Mouse (Mus musculus) midbrain, embryonic 14.5 days (tissue): Measurements from ENCODE around the gene Stip1. TPM values are rescaled to one million over a fixed set of nuclear protein-coding genes. Genes with fewer than 3 reads are reported as not detected.
"Not testable (repeated sequence)": the region's sequence is repeated elsewhere in the genome, so short reads cannot be mapped to it uniquely, and the experiment has no call there.

Experiments used
- ATAC-seq: fragments of 200-750 bp; cut with Nextera tagmentation; 2 replicates; pipeline ENCODE4 v1.8.0; 2017; ENCODE audit warnings: moderate number of reproducible peaks, moderate library complexity; ENCODE audit not compliant: low FRiP score, low TSS enrichment
- DNase-seq: peaks from one replicate; pipeline ENCODE4 v3.0.0-alpha.2; 2015
- H3K27ac ChIP-seq: fragments of 300-500 bp; sonication (generic); replicated peaks from 2 replicates; pipeline ENCODE4 v1.5.1; 2014; ENCODE audit warnings: mild to moderate bottlenecking, low read depth, low read length, moderate library complexity
- H3K27me3 ChIP-seq: fragments of 300-500 bp; sonication (generic); 2 replicates; pipeline ENCODE4 v1.6.1; 2014; ENCODE audit warnings: low read length, control low read depth, mixed read lengths; ENCODE audit not compliant: control insufficient read depth, insufficient read depth
- H3K36me3 ChIP-seq: fragments of 300-500 bp; sonication (generic); 2 replicates; pipeline ENCODE4 v1.6.1; 2014; ENCODE audit warnings: low read length, control low read depth; ENCODE audit not compliant: control insufficient read depth, insufficient read depth
- H3K4me1 ChIP-seq: fragments of 300-500 bp; sonication (generic); 2 replicates; pipeline ENCODE4 v1.6.1; 2014; ENCODE audit warnings: mild to moderate bottlenecking, antibody characterized with exemption, low read length, control low read depth; ENCODE audit not compliant: control insufficient read depth, insufficient read depth
- H3K4me2 ChIP-seq: fragments of 300-500 bp; sonication (generic); 2 replicates; pipeline ENCODE4 v1.6.1; 2014; ENCODE audit warnings: mild to moderate bottlenecking, low read length, moderate library complexity
- H3K4me3 ChIP-seq: fragments of 300-500 bp; sonication (generic); replicated peaks from 2 replicates; pipeline ENCODE4 v1.5.1; 2014; ENCODE audit warnings: low read depth, low read length
- H3K9ac ChIP-seq: fragments of 300-500 bp; sonication (generic); replicated peaks from 2 replicates; pipeline ENCODE4 v1.6.1; 2014; ENCODE audit warnings: mild to moderate bottlenecking, low read length, moderate library complexity
- H3K9me3 ChIP-seq: fragments of 300-500 bp; sonication (generic); 2 replicates; pipeline ENCODE4 v1.6.1; 2016; ENCODE audit warnings: low read length, control low read depth, mixed read lengths; ENCODE audit not compliant: control insufficient read depth
- WGBS: fragments of 180-500 bp; shearing (Covaris S2); extraction: QIAGEN DNeasy Blood & Tissue Kit; methylation state at CpG from one replicate; pipeline ENCODE4 v1.1.7; 2014; 5-methylcytosine and 5-hydroxymethylcytosine counted together
- polyA plus RNA-seq: library from polyadenylated mRNA; unstranded; fragments of >200 nt; fragmentation: Nextera tagmentation; extraction: Ambion mirVana; gene quantifications from 2 replicates; pipeline ENCODE4 v1.2.1, GENCODE M21; 2014

The Stip1 gene
- polyA plus RNA-seq, 1 experiment from 2014 or later = 217 TPM

DNA sequence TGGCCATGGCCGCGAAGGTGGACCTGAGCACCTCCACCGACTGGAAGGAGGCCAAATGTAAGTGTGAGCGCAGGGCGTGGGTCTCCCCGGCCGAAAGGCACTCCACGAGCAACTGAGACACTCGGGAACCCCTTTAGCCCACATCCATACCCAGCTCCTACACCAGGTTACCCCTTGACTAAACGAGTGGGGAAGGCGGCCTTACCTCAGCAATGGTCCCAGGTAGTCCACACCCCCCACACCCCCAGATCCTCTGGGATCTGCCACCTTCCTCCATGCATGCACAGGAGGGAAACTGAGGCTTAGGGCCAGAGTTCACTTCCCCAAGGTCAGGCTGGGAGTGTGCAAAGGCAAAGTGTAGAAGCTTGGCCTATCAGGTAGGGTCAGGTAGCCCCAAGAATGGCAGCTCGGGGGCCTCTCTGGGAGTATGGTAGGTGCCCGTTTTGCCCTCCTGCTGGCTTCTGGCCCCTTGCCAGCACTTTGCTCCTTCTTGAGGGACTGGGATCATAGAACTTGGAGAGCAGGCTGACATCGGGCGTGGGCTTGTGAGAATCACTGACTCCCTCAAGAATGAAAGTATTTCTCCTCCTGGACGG, 17.5 kb upstream of the Stip1 start:
- Histone ChIP-seq H3K9ac (peak overlapping the region; percentile 60), H3K27me3 (peaks cover 21% of the 10 kb centered on the region; the same call in 1 of the 2 replicates), H3K4me2 (peak overlapping the region; percentile 99), H3K4me3 (peak overlapping the region; percentile 64), H3K27ac (no peak overlapping the region), H3K9me3 (no peaks in the 10 kb centered on the region), H3K4me1 (peaks cover 14% of the 10 kb centered on the region), H3K36me3 (no peaks in the 10 kb centered on the region)
- peak; percentile 52 for DNase-seq
- peak; percentile 41; the same call in 1 of the 2 replicates for ATAC-seq
- WGBS = 3% methylated on average over 16 of the region's 16 CpGs

DNA sequence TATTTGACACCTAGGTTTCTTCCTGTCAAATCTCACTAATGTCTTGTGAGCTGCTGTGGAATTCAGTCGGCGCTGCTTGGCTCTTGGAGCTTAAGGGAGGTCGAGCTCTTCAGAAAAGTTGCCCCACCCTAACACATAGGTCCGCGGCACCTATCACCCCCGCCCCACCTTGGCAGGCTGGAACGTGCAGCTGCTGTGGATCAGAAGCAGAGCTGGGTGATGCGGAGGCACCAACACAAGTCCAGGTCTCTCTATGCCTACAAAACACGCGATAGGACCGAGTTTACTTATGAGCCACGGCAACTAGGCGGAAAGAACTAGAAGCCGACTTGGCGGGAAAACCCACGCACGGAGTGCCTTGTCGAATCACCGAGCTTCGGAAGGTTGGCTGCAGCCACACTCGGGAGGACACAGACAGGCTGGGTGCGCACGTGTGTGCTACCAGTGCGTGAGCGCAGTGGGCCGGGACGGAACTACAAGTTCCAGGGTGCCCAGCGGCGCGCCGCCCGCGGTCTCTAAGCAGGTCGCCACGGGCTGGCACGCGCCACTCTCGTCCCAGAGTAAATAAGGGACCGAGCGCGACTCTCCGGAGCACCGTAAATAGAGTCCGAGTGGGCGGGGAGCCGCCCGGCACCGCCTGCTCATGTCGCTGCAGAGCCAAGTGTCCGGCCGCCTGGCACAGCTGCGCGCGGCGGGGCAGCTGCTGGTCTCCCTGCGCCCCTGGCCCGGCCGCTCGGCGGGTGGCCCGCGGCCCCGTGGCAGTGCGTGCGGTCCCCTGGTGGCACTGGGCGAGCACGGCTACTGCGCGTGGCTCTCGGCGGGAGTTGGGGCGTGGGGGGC, 16.7 kb upstream of the Stip1 start, which contains the start of gene Macrod1:
Gene Macrod1, plus strand, starts transcription at position 563 of the 840 bp plus-strand sequence.
- Histone ChIP-seq H3K9ac (peak within 1 kb of the TSS; percentile 60), H3K36me3 (no peaks in the 10 kb centered on the region), H3K4me3 (peak within 1 kb of the TSS; percentile 64), H3K4me2 (peak within 1 kb of the TSS; percentile 99), H3K9me3 (no peaks in the 10 kb centered on the region), H3K27me3 (peaks cover 20% of the 10 kb centered on the region; the same call in 1 of the 2 replicates), H3K27ac (no peak within 1 kb of the TSS), H3K4me1 (peaks cover 14% of the 10 kb centered on the region)
- peak; percentile 71 for ATAC-seq
- peak; percentile 87 for DNase-seq
- 1% methylated on average over 72 of the region's 72 CpGs for WGBS

DNA sequence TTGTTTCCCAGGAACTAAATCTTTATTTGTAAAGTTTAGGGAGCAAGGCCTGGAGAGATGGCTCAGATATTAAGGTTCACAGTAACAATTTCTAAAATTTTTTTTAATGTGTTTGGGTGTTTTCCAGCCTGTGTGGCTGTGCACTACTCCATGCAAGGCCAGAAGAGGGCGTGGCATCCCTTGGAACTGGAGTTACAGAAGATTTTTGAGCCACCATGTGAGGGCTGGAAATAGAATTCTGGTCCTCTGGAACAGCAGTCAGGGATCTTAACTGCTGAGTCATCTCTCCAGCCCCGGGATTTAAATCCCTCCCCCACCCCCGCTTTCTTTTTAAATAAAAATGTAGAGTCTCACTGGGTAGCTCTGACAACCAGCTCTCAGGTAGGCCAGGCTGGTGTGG, 15.4 kb upstream of the Stip1 start:
- H3K36me3 ChIP-seq = no peaks in the 10 kb centered on the region
- no peak for DNase-seq
- no peak overlapping the region for H3K4me3 ChIP-seq
- H3K9me3 ChIP-seq = no peaks in the 10 kb centered on the region
- H3K4me1 ChIP-seq = peaks cover 14% of the 10 kb centered on the region
- H3K4me2 ChIP-seq = no peak overlapping the region
- 50% methylated on average over 3 of the region's 3 CpGs for WGBS
- peaks cover 19% of the 10 kb centered on the region; the same call in 1 of the 2 replicates for H3K27me3 ChIP-seq
- no peak overlapping the region for H3K27ac ChIP-seq
- no peak overlapping the region for H3K9ac ChIP-seq
- no peak for ATAC-seq

DNA sequence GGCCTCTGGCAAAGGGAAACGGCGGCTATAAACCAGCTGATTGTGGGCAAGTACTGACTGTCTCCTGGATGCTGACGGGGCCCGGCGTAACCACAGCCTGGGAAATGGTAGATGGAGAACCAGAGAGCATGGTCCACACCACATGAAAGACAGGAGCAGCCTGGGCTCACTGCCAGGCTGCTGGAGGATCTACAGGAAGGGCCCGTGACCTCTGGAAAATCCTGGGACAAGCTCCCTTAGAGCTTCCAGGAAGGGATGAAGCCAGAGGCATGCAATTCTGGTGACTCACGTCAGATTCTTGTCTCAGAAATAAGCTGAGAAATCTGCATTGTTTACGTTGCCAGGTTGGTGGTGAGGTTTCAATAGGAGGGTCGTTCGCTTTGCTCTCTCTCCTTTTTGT, 15.0 kb upstream of the Stip1 start:
- WGBS = 71% methylated on average over 10 of the region's 10 CpGs
- no peaks in the 10 kb centered on the region for H3K9me3 ChIP-seq
- peaks cover 19% of the 10 kb centered on the region; the same call in 1 of the 2 replicates for H3K27me3 ChIP-seq
- H3K9ac ChIP-seq = no peak overlapping the region
- H3K4me3 ChIP-seq = no peak overlapping the region
- DNase-seq (no peak), ATAC-seq (no peak)
- H3K27ac ChIP-seq = no peak overlapping the region
- H3K4me1 ChIP-seq = peaks cover 14% of the 10 kb centered on the region
- H3K4me2 ChIP-seq = no peak overlapping the region
- no peaks in the 10 kb centered on the region for H3K36me3 ChIP-seq

DNA sequence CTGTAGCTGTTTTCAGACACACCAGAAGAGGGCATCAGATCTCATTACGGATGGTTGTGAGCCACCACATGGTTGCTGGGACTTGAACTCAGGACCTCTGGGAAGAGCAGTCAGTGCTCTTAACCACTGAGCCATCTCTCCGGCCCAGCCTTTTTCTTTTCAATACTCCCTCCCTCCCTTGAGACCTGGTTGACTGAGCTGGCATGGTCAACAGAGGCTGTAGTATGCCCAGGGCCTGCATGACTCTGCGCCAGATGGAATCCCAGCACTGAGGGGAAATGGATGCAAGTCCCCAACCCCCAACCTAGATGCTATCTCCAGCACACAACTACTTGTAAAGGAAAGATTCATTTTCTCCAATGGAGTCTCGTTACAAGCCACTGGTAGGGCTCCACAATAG, 13.6 kb upstream of the Stip1 start:
- H3K36me3 ChIP-seq, ATAC-seq, H3K4me2 ChIP-seq, DNase-seq, H3K9me3 ChIP-seq, H3K27ac ChIP-seq, H3K9ac ChIP-seq, H3K4me3 ChIP-seq: not testable (repeated sequence)
- WGBS = 77% methylated on average over 4 of the region's 4 CpGs
- peaks cover 16% of the 10 kb centered on the region; the same call in 1 of the 2 replicates for H3K27me3 ChIP-seq
- peaks cover 14% of the 10 kb centered on the region for H3K4me1 ChIP-seq

DNA sequence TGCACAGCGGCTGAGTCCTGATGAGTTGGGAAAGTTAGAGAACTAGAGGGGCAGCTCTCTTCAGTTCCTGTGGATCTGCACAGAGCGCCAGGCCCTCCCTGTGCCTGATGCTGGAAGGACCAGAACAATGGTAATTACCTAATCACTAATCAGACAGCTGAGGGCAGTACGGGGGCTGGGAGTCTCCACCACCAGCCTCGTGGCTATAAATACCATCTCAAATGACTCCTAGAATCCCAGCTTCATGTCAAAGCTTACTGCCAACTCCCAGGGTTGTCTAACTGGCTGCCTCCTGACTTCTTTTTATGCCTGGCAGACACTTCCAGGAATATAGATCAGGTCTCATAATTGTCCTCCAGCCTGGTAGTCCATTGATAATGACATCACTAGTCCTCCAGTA, 4.9 kb upstream of the Stip1 start:
- Histone ChIP-seq H3K9me3 (no peaks in the 10 kb centered on the region), H3K27me3 (no peaks in the 10 kb centered on the region), H3K4me1 (no peaks in the 10 kb centered on the region), H3K9ac (no peak overlapping the region), H3K27ac (no peak overlapping the region), H3K4me2 (no peak overlapping the region), H3K4me3 (no peak overlapping the region), H3K36me3 (no peaks in the 10 kb centered on the region)
- ATAC-seq (no peak), DNase-seq (no peak)
- 47% methylated on average over 4 of the region's 4 CpGs for WGBS

DNA sequence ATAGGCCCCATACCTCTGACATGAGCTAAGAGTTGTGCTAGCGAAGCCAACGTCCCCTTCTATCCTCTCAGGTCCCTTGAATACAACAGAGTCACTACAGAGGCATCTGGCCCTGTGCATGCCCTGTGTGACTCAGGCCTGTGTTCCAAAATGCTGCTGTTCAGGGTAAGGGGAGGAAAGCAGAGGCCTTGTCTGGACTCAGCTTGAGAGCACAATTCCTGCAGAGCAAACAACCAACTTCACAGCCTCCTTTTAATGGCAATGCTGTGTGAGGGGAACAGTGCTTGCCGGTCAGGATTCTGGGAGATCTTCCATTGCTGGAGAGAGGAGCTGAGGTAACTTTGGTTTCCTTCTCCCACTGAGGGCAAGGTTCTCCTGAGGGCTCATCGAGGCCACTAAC, 4.5 kb upstream of the Stip1 start:
- no peaks in the 10 kb centered on the region for H3K36me3 ChIP-seq
- no peak overlapping the region for H3K27ac ChIP-seq
- no peak overlapping the region for H3K9ac ChIP-seq
- H3K4me3 ChIP-seq = no peak overlapping the region
- DNase-seq (no peak), ATAC-seq (no peak)
- no peak overlapping the region for H3K4me2 ChIP-seq
- WGBS = 75% methylated on average over 4 of the region's 4 CpGs
- no peaks in the 10 kb centered on the region for H3K27me3 ChIP-seq
- H3K4me1 ChIP-seq = no peaks in the 10 kb centered on the region
- H3K9me3 ChIP-seq = no peaks in the 10 kb centered on the region

DNA sequence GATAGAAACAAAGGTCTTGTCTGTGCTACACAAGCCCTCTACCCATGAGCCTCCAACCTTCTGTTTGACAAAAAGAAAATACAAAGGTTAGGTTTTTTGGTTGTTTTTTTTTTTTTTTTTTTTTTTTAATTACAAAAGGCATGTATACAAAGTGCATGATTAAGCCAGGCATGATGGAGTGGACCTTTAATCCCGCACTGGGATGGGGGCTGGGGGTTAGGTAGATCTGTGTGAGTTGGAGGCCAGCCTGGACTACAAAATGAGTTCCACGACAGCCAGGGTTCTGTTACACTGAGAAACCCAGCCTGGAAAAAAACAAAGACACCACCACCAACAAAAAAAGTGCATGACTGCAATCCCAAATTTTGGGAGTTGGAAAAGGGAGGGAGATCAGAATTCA, 1.4 kb upstream of the Stip1 start:
- H3K9ac ChIP-seq = peak overlapping the region; percentile 66; the same call in 1 of the 2 replicates
- H3K36me3 ChIP-seq = no peaks in the 10 kb centered on the region
- H3K4me2 ChIP-seq = peak overlapping the region; percentile 84; the same call in 1 of the 2 replicates
- DNase-seq (no peak), ATAC-seq (no peak)
- no peaks in the 10 kb centered on the region for H3K9me3 ChIP-seq
- H3K27me3 ChIP-seq = no peaks in the 10 kb centered on the region
- peaks cover 18% of the 10 kb centered on the region for H3K4me1 ChIP-seq
- WGBS = 87% methylated on average over 2 of the region's 2 CpGs
- H3K4me3 ChIP-seq = no peak overlapping the region
- no peak overlapping the region for H3K27ac ChIP-seq
